Mouse (Mus musculus) mesoderm, embryonic 11.5 days (tissue): ENCODE data around the gene Iba57.

Experiments used
- DNase-seq: peaks from one replicate; pipeline ENCODE4 v3.0.0-alpha.2; 2012; ENCODE audit warnings: low read depth, low spot score

Iba57 gene

GRCm38 (mm10) chr11:59134373-59134997 is 29.1 kb downstream of the Iba57 start:
- DNase-seq = peak; percentile 12

GRCm38 (mm10) chr11:59132065-59132464 is 31.5 kb downstream of the Iba57 start:
- no peak for DNase-seq

- DNase-seq = no peak
Measured at GRCm38 (mm10) chr11:59131348-59131919, 32.1 kb downstream of the Iba57 start.

- DNase-seq = no peak
Measured at GRCm38 (mm10) chr11:59130782-59131181, 32.8 kb downstream of the Iba57 start.

- DNase-seq = no peak
Measured at GRCm38 (mm10) chr11:59105945-59106344, 57.6 kb downstream of the Iba57 start.
